Mouse (Mus musculus): ENCODE data around the gene Rad23a. TPM values are rescaled to one million over a fixed set of nuclear protein-coding genes. Genes with fewer than 3 reads are reported as not detected.

Gene Rad23a
- polyA plus RNA-seq, 1 experiment from 2014 or later, result 89.7 TPM

DNA sequence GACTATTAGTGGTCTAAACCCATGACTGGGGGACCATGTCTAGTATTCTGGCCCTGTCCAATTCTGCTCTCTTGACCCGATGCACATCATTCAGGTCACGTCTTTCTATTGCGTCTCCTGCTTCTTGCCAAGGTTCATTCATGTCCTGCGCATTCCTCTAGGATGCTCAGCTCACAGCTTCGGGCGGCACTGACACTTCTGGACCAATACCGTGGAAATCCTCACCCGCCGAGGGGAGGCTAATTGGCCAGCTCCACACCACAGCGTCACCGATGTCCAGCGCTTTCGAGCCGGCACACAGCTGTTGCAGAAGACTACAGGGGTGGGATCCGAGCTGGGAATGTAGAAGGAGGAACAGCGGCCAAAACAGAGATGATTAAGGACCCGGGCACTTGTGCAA, 24.3 kb downstream of the Rad23a start:
- Histone ChIP-seq H3K4me3 (no peak overlapping the region), H3K36me3 (no peaks in the 10 kb centered on the region), H3K4me2 (replicated peaks) (no peak overlapping the region), H3K9me3 (no peaks in the 10 kb centered on the region), H3K4me1 (peaks cover 30% of the 10 kb centered on the region), H3K27ac (no peak overlapping the region), H3K27me3 (replicated peaks) (peaks cover 24% of the 10 kb centered on the region), H3K9ac (no peak overlapping the region)
- ATAC-seq (ENCODE audit: low FRiP score, low read depth), result no peak
- WGBS, result 75% methylated on average over 17 of the region's 17 CpGs

DNA sequence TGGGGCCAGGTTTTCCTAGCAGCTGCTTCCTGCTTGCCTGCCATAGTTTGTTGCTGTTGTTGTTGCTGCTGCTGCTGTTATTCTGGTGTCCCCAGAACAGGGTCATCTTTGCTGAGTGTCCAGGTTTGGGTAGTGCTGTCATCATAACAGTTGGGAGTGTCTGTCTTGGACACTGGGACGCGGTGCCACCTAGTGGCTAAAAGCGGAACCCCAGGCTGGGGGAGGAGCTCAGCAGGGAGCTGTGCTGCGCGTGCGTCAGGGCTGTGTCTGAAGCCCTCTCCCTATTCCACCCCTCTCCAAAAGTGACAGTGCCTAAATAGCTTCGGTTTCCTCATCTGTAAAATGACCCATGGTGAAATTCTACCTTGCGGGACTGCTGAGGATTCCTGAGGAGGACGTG, 24.9 kb downstream of the Rad23a start:
- Histone ChIP-seq H3K36me3 (no peaks in the 10 kb centered on the region), H3K4me2 (replicated peaks) (peak overlapping the region; percentile 32; the same call in 1 of the 2 replicates), H3K27ac (no peak overlapping the region; the same call in 1 of the 2 replicates), H3K9ac (0 out of 2 replicates have a peak overlapping the region, but pooled peaks have one; percentile 5), H3K4me1 (peaks cover 36% of the 10 kb centered on the region), H3K9me3 (no peaks in the 10 kb centered on the region), H3K27me3 (replicated peaks) (peaks cover 24% of the 10 kb centered on the region), H3K4me3 (no peak overlapping the region)
- peak; percentile 39 for ATAC-seq (ENCODE audit: low FRiP score, low read depth)
- 13% methylated on average over 9 of the region's 9 CpGs for WGBS

DNA sequence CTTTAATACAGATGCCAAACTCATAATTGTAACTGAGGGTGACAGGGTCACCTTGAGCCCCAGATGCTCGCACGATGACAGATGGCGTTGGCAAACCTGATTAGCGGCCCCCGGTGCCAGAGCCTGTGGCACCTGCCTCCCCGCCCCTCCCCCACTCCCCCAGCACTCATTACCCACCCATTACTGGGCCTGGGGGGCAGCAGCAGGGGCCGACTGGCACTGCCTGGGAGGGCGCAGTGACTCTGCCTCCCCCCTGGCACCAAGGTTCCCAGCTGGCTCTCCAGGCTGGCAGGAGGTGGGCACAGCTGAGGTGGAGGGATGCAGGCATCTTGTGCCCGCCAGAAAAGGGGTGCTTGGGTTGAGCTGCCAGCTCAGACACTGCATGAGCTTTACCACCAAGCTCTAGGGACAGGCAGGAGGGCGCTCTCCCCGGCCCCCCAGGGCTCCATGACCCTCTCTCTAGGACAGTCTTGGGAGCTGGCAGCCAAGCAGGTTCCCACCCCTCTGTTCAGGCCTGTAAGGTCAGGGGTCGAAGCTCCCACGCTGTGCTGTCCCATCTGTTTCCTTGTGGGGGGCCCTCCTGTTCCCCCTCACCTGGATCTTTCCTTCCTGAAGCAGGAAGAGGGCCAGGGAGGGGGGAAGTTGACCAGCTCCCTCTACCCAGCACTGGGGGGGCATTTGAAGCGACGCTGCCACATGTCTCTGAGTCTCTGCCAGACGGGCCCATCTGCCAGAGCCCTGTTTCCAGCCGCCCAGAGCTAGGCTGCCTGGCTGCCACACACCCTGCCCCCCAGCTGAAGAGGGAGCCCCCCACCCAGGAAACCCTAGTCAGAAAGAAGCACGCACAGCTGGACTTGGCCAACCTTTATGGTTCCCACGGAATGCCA, 25.7 kb downstream of the Rad23a start:
- Histone ChIP-seq H3K9ac (0 out of 2 replicates have a peak overlapping the region, but pooled peaks have one; percentile 5), H3K4me2 (replicated peaks) (peak overlapping the region; percentile 32; the same call in 1 of the 2 replicates), H3K9me3 (no peaks in the 10 kb centered on the region), H3K27me3 (replicated peaks) (peaks cover 24% of the 10 kb centered on the region), H3K27ac (no peak overlapping the region; the same call in 1 of the 2 replicates), H3K4me3 (no peak overlapping the region), H3K36me3 (no peaks in the 10 kb centered on the region), H3K4me1 (peaks cover 38% of the 10 kb centered on the region)
- peak; percentile 31 for ATAC-seq (ENCODE audit: low FRiP score, low read depth)
- 40% methylated on average over 19 of the region's 19 CpGs for WGBS

DNA sequence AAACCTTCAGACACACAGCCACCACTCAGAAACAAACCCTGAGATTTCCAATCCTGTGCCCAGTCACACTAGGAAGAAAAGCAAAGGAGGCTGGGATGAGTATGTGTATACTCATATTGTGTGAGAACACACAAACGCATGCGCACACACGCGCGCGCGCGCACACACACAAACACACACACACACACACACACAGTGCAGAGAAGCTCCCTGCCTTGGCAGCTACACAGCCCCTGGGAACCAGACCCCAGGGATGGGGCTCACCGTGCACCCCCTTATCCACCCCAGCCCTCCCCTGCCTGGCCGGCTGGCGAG, 26.3 kb downstream of the Rad23a start:
- no peaks in the 10 kb centered on the region for H3K36me3 ChIP-seq
- peaks cover 44% of the 10 kb centered on the region for H3K4me1 ChIP-seq
- no peak for ATAC-seq (ENCODE audit: low FRiP score, low read depth)
- no peaks in the 10 kb centered on the region for H3K9me3 ChIP-seq
- 84% methylated on average over 11 of the region's 11 CpGs for WGBS
- no peak overlapping the region for H3K27ac ChIP-seq
- no peak overlapping the region for H3K4me3 ChIP-seq
- H3K4me2 ChIP-seq (replicated peaks), result peak overlapping the region; percentile 32; the same call in 1 of the 2 replicates
- peaks cover 25% of the 10 kb centered on the region for H3K27me3 ChIP-seq (replicated peaks)
- 0 out of 2 replicates have a peak overlapping the region, but pooled peaks have one; percentile 8 for H3K9ac ChIP-seq

DNA sequence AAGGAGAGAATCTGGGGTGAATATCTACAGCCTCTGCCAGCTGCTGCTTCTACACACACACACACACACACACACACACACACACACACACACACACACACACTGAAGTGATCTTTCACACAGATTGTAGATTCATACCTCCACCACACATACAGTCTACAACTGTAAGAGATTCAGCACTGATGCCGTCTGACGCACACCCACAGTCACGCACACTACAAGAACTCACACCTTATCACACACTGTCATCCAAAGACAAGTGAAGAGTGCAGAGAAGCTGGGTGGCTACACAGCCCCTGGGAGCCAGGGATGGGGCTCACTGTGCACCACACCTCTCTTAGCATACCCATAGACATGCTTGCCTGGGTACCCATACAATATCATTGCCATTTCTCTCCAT, 26.6 kb downstream of the Rad23a start:
- Histone ChIP-seq H3K9me3 (no peaks in the 10 kb centered on the region), H3K4me2 (replicated peaks) (no peak overlapping the region; the same call in 1 of the 2 replicates), H3K9ac (0 out of 2 replicates have a peak overlapping the region, but pooled peaks have one; percentile 8), H3K4me3 (no peak overlapping the region), H3K27me3 (replicated peaks) (peaks cover 28% of the 10 kb centered on the region), H3K27ac (no peak overlapping the region), H3K36me3 (no peaks in the 10 kb centered on the region), H3K4me1 (peaks cover 46% of the 10 kb centered on the region)
- no peak for ATAC-seq (ENCODE audit: low FRiP score, low read depth)
- WGBS, result 91% methylated on average over 3 of the region's 3 CpGs

DNA sequence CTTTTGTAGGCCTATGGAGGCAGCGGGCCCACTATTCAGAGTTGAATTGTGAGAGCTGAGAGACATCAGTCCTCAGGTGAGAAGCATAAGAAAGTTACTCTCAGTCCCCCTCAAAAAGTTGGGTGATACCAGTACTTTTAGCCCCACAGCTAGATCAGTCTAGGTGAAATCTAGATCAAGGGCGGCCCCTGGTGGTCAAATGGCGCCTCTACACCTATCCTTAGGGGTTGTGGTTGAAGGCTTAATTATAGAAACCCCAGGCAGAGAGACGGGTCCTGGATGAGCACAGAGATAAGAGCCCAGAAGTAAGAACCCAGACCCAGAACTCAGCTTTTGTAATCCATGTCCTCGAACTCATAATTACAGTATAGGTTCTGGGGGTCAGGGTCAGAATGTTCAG, 27.4 kb downstream of the Rad23a start:
- ATAC-seq (ENCODE audit: low FRiP score, low read depth), result no peak
- 0% methylated on average over 5 of the region's 5 CpGs for WGBS
- Histone ChIP-seq H3K4me1 (peaks cover 46% of the 10 kb centered on the region), H3K27me3 (replicated peaks) (peaks cover 35% of the 10 kb centered on the region), H3K27ac (no peak overlapping the region), H3K4me2 (replicated peaks) (no peak overlapping the region), H3K9ac (no peak overlapping the region), H3K4me3 (no peak overlapping the region), H3K9me3 (no peaks in the 10 kb centered on the region), H3K36me3 (no peaks in the 10 kb centered on the region)

DNA sequence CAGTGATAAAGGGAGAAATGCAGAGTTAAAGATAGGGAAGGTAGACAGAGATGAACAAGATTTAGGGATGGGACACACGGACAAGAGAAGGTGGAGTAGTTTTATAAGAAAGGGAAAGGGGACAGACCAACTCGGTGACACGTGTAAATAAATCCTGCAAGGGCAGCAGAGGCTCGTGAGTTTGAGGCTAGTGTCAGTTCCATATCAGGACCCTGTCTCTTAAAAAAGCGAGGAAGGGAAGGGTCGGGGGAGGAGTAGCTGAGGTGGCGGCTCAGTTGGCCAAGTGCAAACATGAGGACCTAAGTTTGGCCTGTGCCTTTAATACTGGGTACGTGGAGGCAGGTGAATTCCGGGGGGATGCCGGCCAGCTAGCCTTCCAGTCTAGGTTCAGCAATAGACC, 29.2 kb downstream of the Rad23a start:
- H3K27ac ChIP-seq, result no peak overlapping the region
- peaks cover 46% of the 10 kb centered on the region for H3K4me1 ChIP-seq

DNA sequence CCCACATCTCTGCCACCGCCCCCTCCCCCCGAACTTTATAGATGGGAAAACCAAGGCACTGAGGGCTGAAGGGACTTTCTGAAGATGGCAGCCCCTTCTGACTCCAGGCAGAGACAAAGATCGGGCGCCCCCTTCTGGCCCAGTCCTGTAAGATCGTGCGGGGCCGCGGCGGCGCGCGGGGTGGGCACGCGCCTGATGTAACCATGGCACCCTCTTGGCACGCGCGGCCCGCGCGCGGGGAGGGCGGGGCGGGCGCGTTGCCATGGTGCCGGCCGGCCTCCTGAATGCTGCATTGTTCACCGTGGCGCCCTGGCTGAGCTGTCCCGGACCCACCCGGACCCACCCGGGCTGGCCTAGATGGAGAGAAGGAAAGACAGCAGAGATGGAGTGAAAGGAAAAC, 29.6 kb downstream of the Rad23a start:
- no peak overlapping the region for H3K9ac ChIP-seq
- peaks cover 46% of the 10 kb centered on the region for H3K4me1 ChIP-seq
- peaks cover 44% of the 10 kb centered on the region for H3K27me3 ChIP-seq (replicated peaks)
- peak overlapping the region; percentile 21; the same call in 1 of the 2 replicates for H3K4me3 ChIP-seq
- H3K4me2 ChIP-seq (replicated peaks), result peak overlapping the region; percentile 58
- H3K27ac ChIP-seq, result no peak overlapping the region
- WGBS, result 1% methylated on average over 32 of the region's 32 CpGs
- no peaks in the 10 kb centered on the region for H3K36me3 ChIP-seq
- peak; percentile 83 for ATAC-seq (ENCODE audit: low FRiP score, low read depth)
- H3K9me3 ChIP-seq, result peaks cover 4% of the 10 kb centered on the region

More for the DNA sequence above, 29.2 kb downstream of the Rad23a start:
- Histone ChIP-seq H3K4me2 (replicated peaks) (peak overlapping the region; percentile 58), H3K36me3 (no peaks in the 10 kb centered on the region), H3K4me3 (peak overlapping the region; percentile 21; the same call in 1 of the 2 replicates), H3K27me3 (replicated peaks) (peaks cover 42% of the 10 kb centered on the region), H3K9me3 (peaks cover under 1% of the 10 kb centered on the region; the same call in 1 of the 2 replicates), H3K9ac (no peak overlapping the region)
- 11% methylated on average over 10 of the region's 10 CpGs for WGBS
- ATAC-seq (ENCODE audit: low FRiP score, low read depth), result no peak

DNA sequence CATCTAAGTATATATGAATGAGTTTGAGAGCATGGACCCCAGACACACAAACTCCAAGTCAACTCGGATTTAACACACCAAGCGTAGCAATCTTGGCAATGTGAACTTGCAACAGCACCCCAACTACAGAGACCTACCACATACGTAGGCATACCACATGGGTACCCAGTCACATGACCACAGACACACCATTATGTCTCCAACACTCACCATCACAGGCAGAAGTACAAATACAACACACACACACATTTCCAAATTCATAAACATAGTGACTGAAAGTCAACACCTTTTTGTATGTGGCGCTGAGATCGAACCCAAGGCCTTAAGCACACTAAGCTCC, 30.6 kb downstream of the Rad23a start:
- Histone ChIP-seq H3K27me3 (replicated peaks) (peaks cover 54% of the 10 kb centered on the region), H3K36me3 (no peaks in the 10 kb centered on the region), H3K27ac (no peak overlapping the region), H3K4me3 (no peak overlapping the region), H3K9me3 (peaks cover 5% of the 10 kb centered on the region), H3K4me2 (replicated peaks) (no peak overlapping the region; the same call in 1 of the 2 replicates), H3K9ac (no peak overlapping the region), H3K4me1 (peaks cover 39% of the 10 kb centered on the region)
- WGBS, result 75% methylated on average over 5 of the region's 5 CpGs
- ATAC-seq (ENCODE audit: low FRiP score, low read depth), result no peak

DNA sequence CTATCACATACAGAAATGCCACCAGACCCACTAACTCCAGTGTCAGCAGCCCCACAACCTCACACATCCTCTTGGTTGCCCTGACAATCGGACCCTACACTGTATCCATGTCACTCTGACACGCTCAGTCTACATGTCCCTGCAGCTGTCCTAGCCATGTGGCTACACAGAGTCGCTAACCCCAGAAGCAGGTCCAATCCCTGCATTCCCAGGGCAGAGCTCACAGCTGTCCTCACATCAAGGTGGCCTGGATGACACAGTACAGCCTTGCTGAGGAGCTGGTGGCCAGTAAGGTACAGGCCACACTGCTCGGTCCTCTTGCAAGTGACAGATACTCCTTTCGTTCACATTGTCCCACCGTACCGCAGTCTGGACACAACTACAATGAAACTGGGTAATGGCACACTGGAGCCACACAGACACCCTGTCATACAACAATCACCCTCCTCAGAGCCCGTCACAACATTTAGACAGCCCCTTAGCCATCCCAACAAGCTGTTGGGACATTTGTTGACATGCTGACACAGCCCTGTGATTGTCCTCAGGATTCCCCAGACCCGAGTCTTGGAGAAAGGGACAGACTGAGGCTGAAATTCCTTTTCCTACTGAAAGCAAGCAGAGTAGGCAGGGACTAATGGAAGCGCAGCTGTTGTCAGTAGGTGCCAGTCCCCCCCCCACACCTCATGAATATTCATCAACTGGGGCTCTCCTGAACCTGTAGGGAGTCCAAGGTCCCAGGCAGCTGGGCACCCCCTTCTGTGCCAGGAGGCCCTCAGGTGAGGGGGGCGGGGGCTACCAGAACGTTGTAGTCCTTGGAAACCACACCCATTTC, 31.1 kb downstream of the Rad23a start:
- ATAC-seq (ENCODE audit: low FRiP score, low read depth), result peak; percentile 27
- no peak overlapping the region for H3K4me3 ChIP-seq
- no peaks in the 10 kb centered on the region for H3K36me3 ChIP-seq
- no peak overlapping the region for H3K27ac ChIP-seq
- H3K9me3 ChIP-seq, result peaks cover 5% of the 10 kb centered on the region
- 53% methylated on average over 12 of the region's 12 CpGs for WGBS
- H3K4me1 ChIP-seq, result peaks cover 33% of the 10 kb centered on the region
- H3K27me3 ChIP-seq (replicated peaks), result peaks cover 55% of the 10 kb centered on the region
- no peak overlapping the region for H3K9ac ChIP-seq
- H3K4me2 ChIP-seq (replicated peaks), result no peak overlapping the region; the same call in 1 of the 2 replicates

DNA sequence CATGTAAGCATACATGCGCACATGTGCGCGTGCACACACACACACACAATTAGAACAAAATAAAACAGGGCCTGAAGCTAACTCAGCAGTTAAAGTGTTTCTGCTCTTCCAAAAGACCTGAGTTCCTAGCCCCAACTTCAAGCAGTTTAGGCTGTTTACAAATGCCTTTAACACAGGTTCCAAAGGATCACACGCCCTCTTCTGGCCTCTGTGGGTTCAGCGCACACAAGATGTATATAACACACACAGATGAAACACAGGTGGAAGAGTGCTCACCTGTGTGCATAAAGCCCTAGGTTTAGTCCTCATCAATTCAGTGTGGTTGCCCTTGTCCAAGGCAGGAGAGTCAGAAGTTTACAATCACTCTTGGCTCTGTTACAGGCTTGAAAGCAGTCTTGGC, 34.4 kb downstream of the Rad23a start:
- 95% methylated on average over 5 of the region's 5 CpGs for WGBS
- Histone ChIP-seq H3K4me1 (peaks cover 15% of the 10 kb centered on the region; the same call in 1 of the 2 replicates), H3K27ac (no peak overlapping the region), H3K36me3 (no peaks in the 10 kb centered on the region), H3K9me3 (peaks cover 5% of the 10 kb centered on the region), H3K27me3 (replicated peaks) (peaks cover 74% of the 10 kb centered on the region), H3K4me3 (no peak overlapping the region), H3K4me2 (replicated peaks) (no peak overlapping the region), H3K9ac (no peak overlapping the region)
- no peak for ATAC-seq (ENCODE audit: low FRiP score, low read depth)

Measured in neural tube, embryonic 12.5 days (tissue).